ENCODE assay signal across 29 mouse cellular contexts in genomic region chr1:163691860-163692259, GRCm38 (mm10). TPM values are rescaled to one million over a fixed set of nuclear protein-coding genes. Genes with fewer than 3 reads are reported as not detected.
"Had no signal": no experiment of that assay in that cellular context is flagged by ENCODE, and none has a peak within 500 bp of the region (broad histone marks: within the 10 kb centered on the region; RNA-seq: fewer than 3 reads in every experiment).

No protein-coding gene starts in this region.

- H3K4me3 ChIP-seq: heart, embryonic 10.5 days; heart, embryonic 12.5 days; hindbrain, embryonic 13.5 days; hindbrain, embryonic 15.5 days; kidney, embryonic 15.5 days; limb, embryonic 13.5 days; limb, embryonic 15.5 days; liver, embryonic 12.5 days had no signal

- H3K4me2 ChIP-seq: heart, embryonic 12.5 days; hindbrain, embryonic 13.5 days; hindbrain, embryonic 15.5 days; kidney, embryonic 15.5 days; limb, embryonic 13.5 days; limb, embryonic 15.5 days; liver, embryonic 12.5 days had no signal

- H3K27me3 ChIP-seq: heart, embryonic 12.5 days; hindbrain, embryonic 13.5 days; hindbrain, embryonic 15.5 days; kidney, embryonic 15.5 days; limb, embryonic 13.5 days; limb, embryonic 15.5 days; liver, embryonic 12.5 days had no signal

- DNase-seq: gastrocnemius, postnatal 25 days; heart, adult 18-20 months; heart, postnatal 10 days; heart, postnatal 36 days; kidney, adult 11 months; kidney, adult 2 months; kidney, adult 9 months; kidney, postnatal 14 days; kidney, postnatal 36 days; layer of hippocampus, adult 9-11 months; layer of hippocampus, postnatal 36 days; left cerebral cortex, postnatal 4 days had no signal

- ATAC-seq: hindbrain, postnatal 0 days; intestine, embryonic 16.5 days; liver, embryonic 12.5 days had no signal

- H3K36me3 ChIP-seq: heart, embryonic 10.5 days; heart, embryonic 12.5 days; hindbrain, embryonic 13.5 days; hindbrain, embryonic 15.5 days; kidney, embryonic 15.5 days; limb, embryonic 13.5 days; limb, embryonic 15.5 days; liver, embryonic 12.5 days had no signal

RNA-seq across cellular contexts. Expression of gene Mettl11b, which starts 33.2 kb away (rescaled TPM):
- total RNA-seq: granulocyte monocyte progenitor cell, adult 5-6 weeks; hematopoietic stem cell, adult 5-6 weeks; hindbrain, postnatal 0 days; liver, adult 2 months had no signal
- polyA plus RNA-seq: heart, embryonic 10.5 days; heart, embryonic 16.5 days; hindbrain, postnatal 0 days; intestine, embryonic 14.5 days; intestine, embryonic 16.5 days; kidney, adult 2 months; large intestine, adult 2 months; liver, adult 2 months; liver, embryonic 12.5 days; liver, embryonic 14.5 days had no signal
